Mouse (Mus musculus) neutrophil, adult 5-6 weeks (primary cell): ENCODE results near the gene Net1. TPM values are rescaled to one million over a fixed set of nuclear protein-coding genes. Genes with fewer than 3 reads are reported as not detected.
"Not testable (repeated sequence)": the region's sequence is repeated elsewhere in the genome, so short reads cannot be mapped to it uniquely, and the experiment has no call there.

Source experiments
- ATAC-seq: fragments of 151-379, 151-347 bp; 2 replicates; pipeline ENCODE4 v1.8.0; 2017; ENCODE audit warnings: mild to moderate bottlenecking, moderate TSS enrichment; ENCODE audit not compliant: insufficient number of reproducible peaks, poor library complexity, low FRiP score, severe bottlenecking; ENCODE audit errors: extremely low read depth
- total RNA-seq: library from RNA; stranded (forward); fragments of 200-1000 nt; gene quantifications from 2 replicates; pipeline ENCODE4 v1.2.3, GENCODE M21; 2017

Net1 gene
- total RNA-seq, 1 experiment from 2014 or later, result 32.8 TPM

DNA sequence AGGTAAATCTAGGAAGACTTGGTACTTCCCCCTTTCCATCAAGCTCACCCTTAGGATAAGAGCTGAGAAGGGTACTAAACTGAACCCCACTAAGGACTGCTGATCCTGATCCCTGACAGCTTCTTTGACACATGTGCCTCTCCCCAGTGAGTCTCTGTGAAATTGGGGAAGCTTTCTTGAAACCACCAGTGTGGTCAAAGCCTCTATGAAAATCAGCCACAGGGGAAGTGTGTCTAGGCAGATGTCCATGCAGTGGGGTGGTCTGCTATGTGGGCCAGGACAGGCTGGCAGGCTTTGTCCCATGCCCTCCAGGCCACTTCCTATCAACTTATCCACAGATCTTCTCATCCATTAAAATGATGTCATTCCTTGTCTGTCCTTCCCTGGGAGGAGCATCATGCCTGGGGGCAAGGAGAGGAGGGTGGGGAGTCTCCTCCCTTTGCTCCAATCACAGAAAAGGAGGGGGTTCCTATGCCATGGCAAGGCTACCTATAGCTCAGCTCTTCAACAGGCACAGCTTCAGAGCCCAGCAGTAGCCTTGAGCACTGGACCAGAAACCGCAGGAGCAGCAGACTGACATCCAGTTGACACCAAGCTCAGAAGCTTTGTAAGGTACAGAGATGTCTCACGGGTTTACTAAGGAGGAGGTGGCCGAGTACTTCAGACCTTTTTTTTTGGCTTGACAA lies 64.2 kb downstream of the Net1 start, which contains the start of gene Calm5:
Gene Calm5 (plus strand): TSS at position 526 of the 686 bp plus-strand sequence.
- peak; percentile 59 for ATAC-seq

- no peak for ATAC-seq
These were observed 67.7 kb downstream of the Net1 start for GRCm38 (mm10) chr13:3850330-3850729.

DNA sequence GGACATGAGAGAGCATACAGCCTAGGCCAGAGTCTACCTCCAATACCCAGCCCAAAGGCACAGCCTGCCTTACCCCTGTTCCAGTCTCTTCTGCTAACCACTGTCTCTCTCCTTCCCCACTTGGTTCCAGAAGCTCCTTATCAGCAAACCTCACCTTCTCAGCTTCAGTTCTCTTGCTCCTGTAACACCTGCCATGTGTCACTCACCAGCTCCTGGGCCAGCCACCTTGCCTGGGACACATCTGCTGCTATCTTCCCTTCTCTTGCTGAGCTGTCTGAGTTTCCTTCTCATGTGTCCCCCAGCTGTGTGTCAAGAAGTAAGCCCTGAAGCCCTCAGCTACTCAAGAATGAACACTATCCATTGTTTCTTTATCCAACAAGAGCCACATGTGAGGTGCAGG lies 77.4 kb downstream of the Net1 start:
- ATAC-seq, result not testable (repeated sequence)

- ATAC-seq, result peak; percentile 20; the same call in 1 of the 2 replicates
These were observed 80.7 kb downstream of the Net1 start, which contains the start of gene Calm4 for GRCm38 (mm10) chr13:3837312-3837807. Gene Calm4, plus strand, starts transcription at chr13:3837757.

- ATAC-seq, result not testable (repeated sequence)
These were observed 84.4 kb downstream of the Net1 start for GRCm38 (mm10) chr13:3833644-3834043.

DNA sequence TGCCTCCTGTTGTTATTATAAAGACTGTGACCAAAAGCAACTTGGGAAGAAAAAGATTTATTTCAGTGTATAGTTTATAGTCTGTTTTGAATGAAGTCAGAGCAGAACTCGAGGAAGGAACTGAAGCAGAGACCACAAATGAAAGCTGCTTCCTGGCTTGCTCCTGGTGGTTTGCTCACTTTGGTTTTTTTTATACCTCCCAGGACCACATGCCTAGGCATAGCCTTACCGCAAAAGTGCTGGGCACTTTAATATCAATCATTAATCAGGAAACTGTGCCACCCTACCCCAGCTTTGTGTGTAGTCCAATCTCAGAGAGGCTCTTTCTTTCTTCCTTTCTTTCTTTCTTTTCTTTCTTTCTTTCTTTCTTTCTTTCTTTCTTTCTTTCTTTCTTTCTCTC lies 85.6 kb downstream of the Net1 start:
- no peak for ATAC-seq

Other genes with a start within 250 kb of the Net1 start
- gene Calml3, start 113.9 kb downstream of the Net1 start, total RNA-seq, result 14.0 and 15.9 TPM in 2 replicates
- gene Calm4, start 80.5 kb downstream of the Net1 start, total RNA-seq, result not detected in 2 replicates
- not detected in 2 replicates for gene Calm5, start 64.0 kb downstream of the Net1 start, total RNA-seq
- not detected in 2 replicates for gene Tubal3, start 54 bp upstream of the Net1 start, total RNA-seq
- gene Ucn3, start 27.1 kb upstream of the Net1 start, total RNA-seq, result not detected in 2 replicates
- gene Akr1c14, start 130.8 kb upstream of the Net1 start, total RNA-seq, result not detected in 2 replicates
- not detected in 2 replicates for gene Akr1c18, start 232.4 kb upstream of the Net1 start, total RNA-seq